Mouse (Mus musculus): ENCODE data around the gene Evl. TPM values are rescaled to one million over a fixed set of nuclear protein-coding genes. Genes with fewer than 3 reads are reported as not detected.

Gene Evl
- polyA plus RNA-seq, 1 experiment from 2014 or later: 30.6 TPM

DNA sequence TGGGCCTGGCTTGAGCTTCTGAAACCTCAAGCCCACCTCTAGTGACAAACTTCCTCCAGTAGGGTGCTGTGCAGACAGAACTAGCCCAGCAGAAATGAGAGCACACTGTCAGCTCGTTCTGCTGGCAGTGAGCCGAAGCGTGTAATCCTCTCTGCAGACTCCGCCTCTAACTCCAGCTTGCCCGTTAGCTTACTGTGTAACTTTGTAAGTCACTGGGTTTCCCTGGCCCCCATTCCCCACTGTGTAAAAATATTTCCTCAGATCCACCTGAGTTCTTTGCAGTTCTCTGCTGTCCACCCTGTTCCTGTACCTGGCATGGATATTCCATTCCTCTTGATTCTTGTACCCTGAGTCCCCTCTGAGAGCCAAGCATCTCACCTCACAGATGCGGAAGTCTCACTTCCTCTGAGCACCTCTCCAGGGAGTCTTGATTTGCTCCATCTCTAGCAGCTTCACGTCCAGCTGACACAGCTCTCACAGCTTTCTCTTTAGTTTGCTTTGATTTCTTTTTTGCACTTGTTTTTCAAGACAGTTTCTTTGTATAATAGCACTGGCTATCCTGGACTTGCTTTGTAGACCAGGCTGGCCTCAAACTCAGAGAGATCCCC lies 96.6 kb downstream of the Evl start:
- no peaks in the 10 kb centered on the region for H3K9me3 ChIP-seq
- H3K4me3 ChIP-seq: no peak overlapping the region
- no peak for ATAC-seq (ENCODE audit: extremely low read depth, insufficient number of reproducible peaks, low FRiP score, low TSS enrichment)
- no peaks in the 10 kb centered on the region for H3K27me3 ChIP-seq (replicated peaks)
- peaks cover 30% of the 10 kb centered on the region for H3K4me1 ChIP-seq
- H3K27ac ChIP-seq (replicated peaks): peak overlapping the region; percentile 58
- H3K36me3 ChIP-seq: peaks cover 75% of the 10 kb centered on the region
- H3K4me2 ChIP-seq: no peak overlapping the region
- no peak overlapping the region for H3K9ac ChIP-seq
- 59% methylated on average over 7 of the region's 7 CpGs for WGBS

- Histone ChIP-seq H3K4me2 (no peak overlapping the region), H3K9me3 (no peaks in the 10 kb centered on the region), H3K36me3 (peaks cover 71% of the 10 kb centered on the region), H3K27me3 (replicated peaks) (no peaks in the 10 kb centered on the region), H3K4me1 (peaks cover 49% of the 10 kb centered on the region), H3K9ac (no peak overlapping the region), H3K27ac (replicated peaks) (no peak overlapping the region), H3K4me3 (no peak overlapping the region)
- no peak for ATAC-seq (ENCODE audit: extremely low read depth, insufficient number of reproducible peaks, low FRiP score, low TSS enrichment)
- WGBS: 67% methylated on average over 11 of the region's 11 CpGs
Observed at GRCm38 (mm10) chr12:108653358-108654335, 99.1 kb downstream of the Evl start.

DNA sequence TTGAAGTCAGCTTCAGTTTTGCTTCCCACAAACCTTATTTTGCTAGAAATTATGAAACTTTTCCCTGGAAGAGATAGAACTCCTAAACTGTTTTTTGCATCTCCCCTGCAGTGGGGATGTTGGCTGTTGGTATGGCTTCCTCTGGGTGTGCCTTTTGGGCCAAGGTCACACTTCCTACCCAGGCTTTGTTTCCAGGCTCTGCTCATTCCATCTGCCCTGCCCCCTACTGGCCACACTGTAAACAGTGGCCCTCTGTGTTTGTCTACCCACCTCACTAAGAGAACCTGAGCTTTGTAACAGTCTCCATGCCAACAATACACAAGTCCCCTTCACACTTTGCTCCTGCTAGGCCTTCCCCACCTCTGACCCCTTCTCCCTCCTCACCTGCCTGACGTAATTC lies 102.8 kb downstream of the Evl start:
- no peak for ATAC-seq (ENCODE audit: extremely low read depth, insufficient number of reproducible peaks, low FRiP score, low TSS enrichment)
- WGBS: 86% methylated on average over 1 of the region's 1 CpGs

GRCm38 (mm10) chr12:108668606-108669235 lies 114.2 kb downstream of the Evl start:
- no peak for ATAC-seq (ENCODE audit: extremely low read depth, insufficient number of reproducible peaks, low FRiP score, low TSS enrichment)
- Histone ChIP-seq H3K9me3 (no peaks in the 10 kb centered on the region), H3K4me2 (no peak overlapping the region), H3K27ac (replicated peaks) (peak overlapping the region; percentile 54), H3K9ac (no peak overlapping the region), H3K4me3 (no peak overlapping the region), H3K4me1 (peaks cover 22% of the 10 kb centered on the region), H3K36me3 (peaks cover 57% of the 10 kb centered on the region), H3K27me3 (replicated peaks) (no peaks in the 10 kb centered on the region)
- WGBS: 59% methylated on average over 8 of the region's 8 CpGs

More for the DNA sequence above, 102.8 kb downstream of the Evl start:
- Histone ChIP-seq H3K9ac (no peak overlapping the region), H3K4me1 (peaks cover 32% of the 10 kb centered on the region), H3K27ac (replicated peaks) (peak overlapping the region; percentile 55), H3K4me3 (no peak overlapping the region), H3K36me3 (peaks cover 62% of the 10 kb centered on the region), H3K4me2 (no peak overlapping the region), H3K27me3 (replicated peaks) (no peaks in the 10 kb centered on the region), H3K9me3 (no peaks in the 10 kb centered on the region)

GRCm38 (mm10) chr12:108671541-108671940 lies 117.0 kb downstream of the Evl start:
- no peak overlapping the region for H3K27ac ChIP-seq (replicated peaks)
- ATAC-seq (ENCODE audit: extremely low read depth, insufficient number of reproducible peaks, low FRiP score, low TSS enrichment): no peak
- 87% methylated on average over 2 of the region's 2 CpGs for WGBS
- no peaks in the 10 kb centered on the region for H3K27me3 ChIP-seq (replicated peaks)
- H3K9me3 ChIP-seq: no peaks in the 10 kb centered on the region
- peaks cover 73% of the 10 kb centered on the region for H3K36me3 ChIP-seq
- H3K4me3 ChIP-seq: no peak overlapping the region
- no peak overlapping the region for H3K9ac ChIP-seq
- peaks cover 27% of the 10 kb centered on the region for H3K4me1 ChIP-seq
- no peak overlapping the region for H3K4me2 ChIP-seq

DNA sequence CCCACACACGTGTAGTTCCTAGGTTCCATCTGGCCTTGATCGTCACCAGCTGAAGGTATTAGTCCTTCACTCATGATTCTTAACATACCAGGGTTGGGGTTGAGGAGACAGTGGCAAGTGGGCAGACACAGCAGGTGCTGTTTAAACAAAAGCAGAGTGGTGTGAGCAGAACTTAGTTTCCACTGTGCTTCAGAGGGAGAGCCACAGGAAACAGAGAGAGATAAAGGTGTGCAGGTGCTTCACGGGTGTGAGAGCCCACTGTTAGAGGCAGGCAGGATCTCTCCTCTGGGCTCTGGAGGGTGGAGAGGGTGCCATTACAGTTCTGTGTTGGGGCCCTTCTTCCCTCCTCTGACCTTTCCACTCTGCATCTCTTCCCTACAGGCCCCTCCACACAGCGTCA lies 118.4 kb downstream of the Evl start:
- Histone ChIP-seq H3K27me3 (replicated peaks) (no peaks in the 10 kb centered on the region), H3K4me1 (peaks cover 24% of the 10 kb centered on the region), H3K36me3 (peaks cover 79% of the 10 kb centered on the region), H3K4me3 (no peak overlapping the region), H3K4me2 (no peak overlapping the region), H3K9me3 (no peaks in the 10 kb centered on the region), H3K9ac (no peak overlapping the region), H3K27ac (replicated peaks) (no peak overlapping the region)
- no peak for ATAC-seq (ENCODE audit: extremely low read depth, insufficient number of reproducible peaks, low FRiP score, low TSS enrichment)
- 73% methylated on average over 4 of the region's 4 CpGs for WGBS

DNA sequence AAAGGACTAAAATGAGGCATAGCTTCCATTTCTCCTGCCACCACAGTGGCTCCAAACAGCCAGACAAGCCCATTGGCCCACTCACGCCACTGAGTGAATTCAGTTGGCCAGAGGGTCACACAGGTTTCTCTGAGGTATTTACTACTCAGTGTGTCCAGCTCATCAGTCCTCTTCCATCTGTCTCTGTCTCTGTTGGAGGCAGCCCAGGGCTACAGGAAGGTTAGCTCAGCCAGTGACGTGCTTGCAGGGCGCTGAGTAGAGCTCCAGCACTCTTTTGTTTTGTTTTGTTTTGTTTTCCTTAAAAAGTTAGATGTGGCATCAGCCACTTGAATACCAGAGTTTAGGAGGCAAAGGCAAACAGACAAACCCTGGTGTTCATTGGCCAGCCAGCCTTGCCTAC lies 119.0 kb downstream of the Evl start:
- no peak overlapping the region for H3K27ac ChIP-seq (replicated peaks)
- no peaks in the 10 kb centered on the region for H3K27me3 ChIP-seq (replicated peaks)
- H3K4me1 ChIP-seq: peaks cover 17% of the 10 kb centered on the region
- WGBS: 74% methylated on average over 3 of the region's 3 CpGs
- H3K9me3 ChIP-seq: no peaks in the 10 kb centered on the region
- H3K36me3 ChIP-seq: peaks cover 81% of the 10 kb centered on the region
- no peak overlapping the region for H3K4me3 ChIP-seq
- no peak overlapping the region for H3K4me2 ChIP-seq
- no peak for ATAC-seq (ENCODE audit: extremely low read depth, insufficient number of reproducible peaks, low FRiP score, low TSS enrichment)
- no peak overlapping the region for H3K9ac ChIP-seq

- Histone ChIP-seq H3K9me3 (no peaks in the 10 kb centered on the region), H3K4me3 (no peak overlapping the region), H3K27me3 (replicated peaks) (no peaks in the 10 kb centered on the region), H3K36me3 (peaks cover 88% of the 10 kb centered on the region), H3K4me1 (peaks cover 14% of the 10 kb centered on the region; the same call in 1 of the 2 replicates), H3K27ac (replicated peaks) (no peak overlapping the region; the same call in 1 of the 2 replicates), H3K4me2 (no peak overlapping the region), H3K9ac (no peak overlapping the region)
- no peak for ATAC-seq (ENCODE audit: extremely low read depth, insufficient number of reproducible peaks, low FRiP score, low TSS enrichment)
- 56% methylated on average over 4 of the region's 4 CpGs for WGBS
Observed at GRCm38 (mm10) chr12:108674502-108674901, 120.0 kb downstream of the Evl start.

- Histone ChIP-seq H3K4me1 (peaks cover 14% of the 10 kb centered on the region; the same call in 1 of the 2 replicates), H3K4me3 (no peak overlapping the region), H3K9me3 (no peaks in the 10 kb centered on the region), H3K27ac (replicated peaks) (no peak overlapping the region), H3K36me3 (peaks cover 88% of the 10 kb centered on the region), H3K27me3 (replicated peaks) (no peaks in the 10 kb centered on the region), H3K9ac (no peak overlapping the region), H3K4me2 (no peak overlapping the region)
- no peak for ATAC-seq (ENCODE audit: extremely low read depth, insufficient number of reproducible peaks, low FRiP score, low TSS enrichment)
- 85% methylated on average over 2 of the region's 2 CpGs for WGBS
Observed at GRCm38 (mm10) chr12:108674916-108675315, 120.4 kb downstream of the Evl start.

- Histone ChIP-seq H3K4me2 (no peak overlapping the region), H3K36me3 (peaks cover 86% of the 10 kb centered on the region), H3K27ac (replicated peaks) (no peak overlapping the region), H3K27me3 (replicated peaks) (no peaks in the 10 kb centered on the region), H3K9ac (no peak overlapping the region), H3K9me3 (no peaks in the 10 kb centered on the region), H3K4me3 (no peak overlapping the region), H3K4me1 (peaks cover 14% of the 10 kb centered on the region; the same call in 1 of the 2 replicates)
- ATAC-seq (ENCODE audit: extremely low read depth, insufficient number of reproducible peaks, low FRiP score, low TSS enrichment): no peak
- WGBS: 63% methylated on average over 8 of the region's 8 CpGs
Observed at GRCm38 (mm10) chr12:108675614-108676401, 121.3 kb downstream of the Evl start.

DNA sequence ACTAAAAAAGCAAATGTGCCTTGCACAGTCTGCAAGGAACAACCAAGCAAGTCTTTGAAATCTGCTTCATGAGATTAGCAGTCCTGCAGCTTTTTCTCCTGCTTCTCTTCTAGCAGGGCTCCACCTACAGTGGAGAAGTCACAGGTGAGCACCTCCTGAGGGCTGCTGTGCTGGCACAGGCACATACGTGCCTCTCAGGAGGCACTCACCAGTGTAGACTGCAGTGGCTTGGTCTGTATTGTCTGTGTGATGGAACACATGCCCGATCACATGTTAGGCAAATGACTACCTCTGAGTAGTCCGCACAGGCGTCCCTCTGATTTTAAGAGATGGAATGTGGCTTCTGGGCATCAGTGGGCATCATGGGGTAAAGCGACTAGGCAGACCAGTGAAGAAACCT lies 122.6 kb downstream of the Evl start:
- WGBS: 79% methylated on average over 5 of the region's 5 CpGs
- ATAC-seq (ENCODE audit: extremely low read depth, insufficient number of reproducible peaks, low FRiP score, low TSS enrichment): no peak
- H3K4me2 ChIP-seq: no peak overlapping the region
- H3K4me1 ChIP-seq: peaks cover 14% of the 10 kb centered on the region; the same call in 1 of the 2 replicates
- H3K27me3 ChIP-seq (replicated peaks): no peaks in the 10 kb centered on the region
- H3K4me3 ChIP-seq: no peak overlapping the region
- no peaks in the 10 kb centered on the region for H3K9me3 ChIP-seq
- H3K36me3 ChIP-seq: peaks cover 88% of the 10 kb centered on the region
- no peak overlapping the region for H3K27ac ChIP-seq (replicated peaks)
- no peak overlapping the region for H3K9ac ChIP-seq
